Mouse (Mus musculus): Measurements from ENCODE around the gene 9430007A20Rik. TPM values are rescaled to one million over a fixed set of nuclear protein-coding genes. Genes with fewer than 3 reads are reported as not detected.
"Not testable (repeated sequence)": the region's sequence is repeated elsewhere in the genome, so short reads cannot be mapped to it uniquely, and the experiment has no call there.

9430007A20Rik gene
- not detected in 2 replicates for polyA plus RNA-seq (2015; fragmentation: Nextera tagmentation; extraction: Ambion mirVana)

DNA sequence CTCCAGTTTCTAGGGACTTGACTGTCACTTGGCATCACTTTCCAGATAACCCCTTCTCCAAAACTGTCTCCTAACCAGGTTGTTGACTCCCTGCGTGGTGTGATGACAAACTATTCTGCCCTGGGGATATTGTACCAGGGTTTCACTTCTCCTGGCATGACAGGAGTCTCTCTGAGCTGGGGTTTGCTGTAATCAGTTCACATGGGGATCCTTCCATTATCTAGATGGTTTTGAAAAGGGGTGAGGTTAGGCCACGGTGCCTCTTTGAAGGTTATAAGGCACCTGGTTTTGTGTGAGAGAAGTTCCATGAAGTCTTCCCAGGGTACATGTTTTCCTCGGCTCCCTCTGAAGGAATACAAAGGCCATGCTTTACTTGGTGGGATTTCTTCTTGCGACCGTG lies at the start of gene 9430007A20Rik:
Gene 9430007A20Rik, plus strand, starts transcription at position 301 of the 400 bp plus-strand sequence.
- H3K9me3 ChIP-seq (replicated peaks) = 0 out of 2 replicates have a peak, but pooled peaks cover 3% of the 10 kb centered on the region
- 83% methylated on average over 5 of the region's 5 CpGs for WGBS

DNA sequence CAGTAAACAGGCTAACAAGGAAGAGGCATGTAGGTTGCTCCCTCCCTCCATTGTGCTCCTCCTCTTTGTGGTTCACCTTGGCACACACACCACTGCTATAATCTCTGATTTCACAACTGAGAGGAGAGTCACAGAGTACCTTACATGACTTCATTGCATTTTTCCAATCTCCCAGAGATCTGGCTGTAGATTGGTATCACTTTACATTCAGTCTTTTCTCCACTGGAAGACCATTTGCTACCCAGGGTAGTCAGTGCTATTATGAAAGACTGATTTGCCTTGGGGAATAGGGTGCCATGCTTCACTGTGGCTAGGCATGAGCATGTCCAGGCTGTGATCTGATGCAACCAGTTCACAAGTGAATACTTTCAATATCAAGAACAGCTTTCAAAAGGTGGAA lies 26.3 kb upstream of the 9430007A20Rik start:
- Histone ChIP-seq H3K4me2 (no peak overlapping the region), H3K9ac (replicated peaks) (no peak overlapping the region), H3K4me3 (replicated peaks) (no peak overlapping the region), H3K36me3 (no peaks in the 10 kb centered on the region), H3K9me3 (replicated peaks) (peaks cover 6% of the 10 kb centered on the region), H3K27me3 (replicated peaks) (no peaks in the 10 kb centered on the region), H3K27ac (replicated peaks) (no peak overlapping the region), H3K4me1 (no peaks in the 10 kb centered on the region)
- ATAC-seq (ENCODE audit: low FRiP score) = no peak

More for the DNA sequence above, at the start of gene 9430007A20Rik:
- no peaks in the 10 kb centered on the region for H3K27me3 ChIP-seq (replicated peaks)
- ATAC-seq (ENCODE audit: low FRiP score) = no peak
- no peak within 1 kb of the TSS for H3K4me2 ChIP-seq
- H3K9ac ChIP-seq (replicated peaks) = no peak within 1 kb of the TSS
- H3K27ac ChIP-seq (replicated peaks) = no peak within 1 kb of the TSS
- no peaks in the 10 kb centered on the region for H3K4me1 ChIP-seq
- H3K36me3 ChIP-seq = no peaks in the 10 kb centered on the region
- no peak within 1 kb of the TSS for H3K4me3 ChIP-seq (replicated peaks)

DNA sequence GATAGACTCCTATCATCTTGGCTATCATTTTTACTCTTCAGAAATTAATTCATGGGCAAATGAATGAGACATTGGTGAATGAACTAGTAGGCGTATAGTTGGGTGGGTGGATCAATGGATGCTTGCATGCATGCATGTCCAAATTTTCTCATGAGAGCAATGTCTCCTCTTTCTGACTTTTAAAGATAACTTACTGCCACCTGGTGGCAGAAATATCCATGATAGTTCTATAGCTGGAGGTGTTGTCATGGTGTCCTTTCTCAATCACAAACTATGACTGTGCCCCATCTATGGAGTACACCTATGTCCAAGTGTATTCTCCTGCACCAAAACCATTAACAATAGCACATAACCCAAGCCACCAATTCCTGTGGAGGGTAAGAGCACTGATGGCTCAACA lies 13.1 kb upstream of the 9430007A20Rik start:
- H3K9ac ChIP-seq (replicated peaks) = no peak overlapping the region
- H3K4me1 ChIP-seq = no peaks in the 10 kb centered on the region
- H3K36me3 ChIP-seq = no peaks in the 10 kb centered on the region
- no peaks in the 10 kb centered on the region for H3K27me3 ChIP-seq (replicated peaks)
- no peak overlapping the region for H3K27ac ChIP-seq (replicated peaks)
- no peak for ATAC-seq (ENCODE audit: low FRiP score)
- peaks cover 6% of the 10 kb centered on the region; the same call in 1 of the 2 replicates for H3K9me3 ChIP-seq (replicated peaks)
- 87% methylated on average over 1 of the region's 1 CpGs for WGBS
- H3K4me2 ChIP-seq = no peak overlapping the region
- H3K4me3 ChIP-seq (replicated peaks) = no peak overlapping the region

DNA sequence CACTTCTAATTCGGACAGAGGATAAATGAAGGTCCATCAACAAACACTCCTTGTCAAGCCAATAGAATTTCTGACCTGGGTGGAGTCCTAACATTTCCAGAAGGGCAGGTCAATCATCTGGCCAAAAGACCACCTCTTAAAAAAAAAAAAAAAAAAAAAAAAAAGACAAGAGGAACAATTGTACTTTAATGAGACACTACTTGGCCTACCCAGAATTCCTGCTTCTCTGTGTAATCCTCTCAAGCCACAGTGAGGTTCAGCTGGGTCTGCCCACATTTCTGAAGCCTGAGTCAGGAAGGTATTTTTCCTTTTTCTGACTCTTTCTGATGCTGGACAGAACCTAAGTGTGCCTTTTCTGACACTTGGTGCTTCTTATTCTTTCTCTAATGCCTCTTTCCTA lies 25.1 kb downstream of the 9430007A20Rik start:
- Histone ChIP-seq H3K4me1 (no peaks in the 10 kb centered on the region), H3K4me2 (no peak overlapping the region), H3K4me3 (replicated peaks) (no peak overlapping the region), H3K27ac (replicated peaks) (no peak overlapping the region), H3K36me3 (no peaks in the 10 kb centered on the region), H3K27me3 (replicated peaks) (no peaks in the 10 kb centered on the region), H3K9me3 (replicated peaks) (peaks cover 12% of the 10 kb centered on the region; the same call in 1 of the 2 replicates), H3K9ac (replicated peaks) (no peak overlapping the region)
- 88% methylated on average over 1 of the region's 1 CpGs for WGBS
- no peak for ATAC-seq (ENCODE audit: low FRiP score)

DNA sequence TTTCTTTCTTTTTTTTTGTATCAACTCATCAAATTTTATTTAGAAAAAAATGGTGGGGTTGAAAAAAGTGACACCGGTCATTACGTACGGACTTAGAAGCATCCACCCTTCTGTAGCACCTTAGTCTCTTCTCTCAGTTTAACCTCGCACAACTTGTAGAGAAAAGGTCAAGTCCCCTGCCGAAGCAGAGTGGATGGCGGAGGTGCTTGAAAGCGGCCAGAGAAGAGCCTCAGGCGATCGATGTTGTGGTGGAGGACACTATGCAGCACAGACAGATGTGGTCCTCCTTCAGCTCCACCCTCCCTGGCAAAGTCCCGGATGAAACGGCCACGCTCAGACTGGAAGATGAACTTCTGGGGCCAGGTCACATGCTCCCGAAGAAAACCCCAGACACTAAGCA lies 25.7 kb downstream of the 9430007A20Rik start:
- peaks cover 12% of the 10 kb centered on the region; the same call in 1 of the 2 replicates for H3K9me3 ChIP-seq (replicated peaks)
- not testable (repeated sequence) for H3K4me2 ChIP-seq; H3K27me3 ChIP-seq (replicated peaks); H3K4me1 ChIP-seq; H3K9ac ChIP-seq (replicated peaks); H3K36me3 ChIP-seq; ATAC-seq (ENCODE audit: low FRiP score); H3K4me3 ChIP-seq (replicated peaks); H3K27ac ChIP-seq (replicated peaks)
- 93% methylated on average over 13 of the region's 13 CpGs for WGBS

DNA sequence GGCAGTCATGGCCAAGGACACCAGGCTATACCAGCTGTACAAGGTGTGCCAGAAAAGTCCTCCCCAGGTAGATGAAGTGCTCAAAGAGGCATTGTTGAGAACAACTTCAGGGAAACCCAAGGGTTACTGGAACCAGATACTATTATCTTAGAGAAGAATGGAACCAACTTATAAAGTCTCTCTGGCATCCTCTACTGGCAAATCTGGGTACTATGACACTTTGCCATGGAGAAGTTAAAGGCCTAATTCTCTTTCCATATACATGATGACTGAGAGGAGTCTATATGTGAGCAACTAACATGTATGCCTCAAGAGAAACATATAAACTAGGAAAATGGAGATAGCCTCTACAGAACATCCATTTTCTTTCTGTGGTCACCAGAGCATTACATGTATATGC lies 31.5 kb downstream of the 9430007A20Rik start:
- H3K27me3 ChIP-seq (replicated peaks) = no peaks in the 10 kb centered on the region
- 0 out of 2 replicates have a peak, but pooled peaks cover 5% of the 10 kb centered on the region for H3K9me3 ChIP-seq (replicated peaks)
- H3K4me1 ChIP-seq = no peaks in the 10 kb centered on the region
- no peak overlapping the region for H3K27ac ChIP-seq (replicated peaks)
- no peak overlapping the region for H3K4me3 ChIP-seq (replicated peaks)
- no peaks in the 10 kb centered on the region for H3K36me3 ChIP-seq
- H3K9ac ChIP-seq (replicated peaks) = no peak overlapping the region
- ATAC-seq (ENCODE audit: low FRiP score) = no peak
- no peak overlapping the region for H3K4me2 ChIP-seq

DNA sequence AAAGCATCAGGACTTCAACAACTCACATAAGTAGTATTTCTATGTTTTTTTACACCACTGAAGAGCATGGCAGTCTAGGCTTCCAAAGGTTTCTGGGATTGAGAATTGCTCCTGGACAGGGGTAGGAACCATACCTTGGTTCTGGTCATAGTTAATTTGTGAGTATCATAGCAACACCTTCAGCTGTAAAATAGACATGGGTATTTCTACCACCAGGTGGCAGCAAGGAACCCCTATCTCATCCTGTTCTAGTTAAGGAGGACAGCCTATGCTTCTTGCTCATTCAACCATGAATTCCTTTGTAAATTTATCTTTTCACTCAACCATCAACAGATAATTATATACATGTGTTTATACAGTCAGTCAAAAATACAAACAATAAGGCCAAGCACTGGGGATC lies 40.2 kb downstream of the 9430007A20Rik start:
- H3K9me3 ChIP-seq (replicated peaks) = peaks cover 21% of the 10 kb centered on the region
- no peak overlapping the region for H3K4me2 ChIP-seq
- H3K9ac ChIP-seq (replicated peaks) = no peak overlapping the region
- H3K4me1 ChIP-seq = no peaks in the 10 kb centered on the region
- no peak for ATAC-seq (ENCODE audit: low FRiP score)
- no peaks in the 10 kb centered on the region for H3K27me3 ChIP-seq (replicated peaks)
- no peak overlapping the region for H3K27ac ChIP-seq (replicated peaks)
- no peaks in the 10 kb centered on the region for H3K36me3 ChIP-seq
- H3K4me3 ChIP-seq (replicated peaks) = no peak overlapping the region

DNA sequence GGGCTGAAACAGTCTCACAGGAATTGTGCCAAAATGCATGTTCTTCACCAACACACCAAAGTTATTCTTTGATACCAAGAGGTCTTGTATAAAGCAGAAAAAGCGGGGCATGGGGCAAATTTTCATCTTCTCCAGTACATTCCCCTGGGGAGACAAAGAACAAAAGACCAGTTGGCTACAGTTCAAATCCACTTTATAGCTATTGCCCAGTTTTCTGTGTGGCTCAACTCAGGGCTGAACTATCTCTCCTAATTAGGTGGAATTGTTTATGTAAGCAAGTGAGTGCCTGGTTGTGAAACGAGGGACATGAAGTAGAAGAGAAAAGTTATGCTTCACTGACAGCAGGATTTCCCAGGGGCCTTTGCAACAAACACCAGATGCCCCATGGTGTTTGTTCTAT lies 41.6 kb downstream of the 9430007A20Rik start:
- Histone ChIP-seq H3K27me3 (replicated peaks) (no peaks in the 10 kb centered on the region), H3K9ac (replicated peaks) (no peak overlapping the region), H3K9me3 (replicated peaks) (peaks cover 21% of the 10 kb centered on the region), H3K36me3 (no peaks in the 10 kb centered on the region), H3K4me1 (no peaks in the 10 kb centered on the region), H3K27ac (replicated peaks) (no peak overlapping the region), H3K4me3 (replicated peaks) (no peak overlapping the region), H3K4me2 (no peak overlapping the region)
- ATAC-seq (ENCODE audit: low FRiP score) = no peak
- 68% methylated on average over 2 of the region's 2 CpGs for WGBS

DNA sequence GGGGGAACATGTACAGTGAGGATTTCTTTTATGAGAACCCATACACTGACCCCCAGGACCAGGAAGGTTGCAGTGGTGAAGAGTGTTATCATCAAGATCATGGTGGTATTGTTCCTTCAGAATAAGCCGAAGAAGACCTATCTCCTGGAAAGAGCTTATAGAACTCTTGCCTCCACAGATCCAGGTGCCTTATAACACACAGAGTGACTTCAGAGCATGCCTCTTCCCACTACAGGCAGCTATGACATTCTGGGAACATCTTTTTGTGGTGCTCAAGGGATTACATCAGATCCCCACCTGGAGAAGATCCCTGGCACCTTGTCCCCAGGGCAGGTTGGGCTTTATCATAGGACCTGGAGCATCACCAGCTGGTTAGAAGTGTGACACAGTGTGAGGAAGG lies 45.4 kb downstream of the 9430007A20Rik start, which contains the start of gene Gm13124:
Gene Gm13124, minus strand, starts transcription at position 101 of the 400 bp plus-strand sequence.
- Histone ChIP-seq H3K9me3 (replicated peaks) (peaks cover 12% of the 10 kb centered on the region), H3K9ac (replicated peaks) (no peak within 1 kb of the TSS), H3K4me3 (replicated peaks) (no peak within 1 kb of the TSS), H3K4me2 (no peak within 1 kb of the TSS), H3K27ac (replicated peaks) (no peak within 1 kb of the TSS), H3K36me3 (no peaks in the 10 kb centered on the region), H3K4me1 (no peaks in the 10 kb centered on the region), H3K27me3 (replicated peaks) (no peaks in the 10 kb centered on the region)
- no peak for ATAC-seq (ENCODE audit: low FRiP score)
- 93% methylated on average over 1 of the region's 1 CpGs for WGBS

DNA sequence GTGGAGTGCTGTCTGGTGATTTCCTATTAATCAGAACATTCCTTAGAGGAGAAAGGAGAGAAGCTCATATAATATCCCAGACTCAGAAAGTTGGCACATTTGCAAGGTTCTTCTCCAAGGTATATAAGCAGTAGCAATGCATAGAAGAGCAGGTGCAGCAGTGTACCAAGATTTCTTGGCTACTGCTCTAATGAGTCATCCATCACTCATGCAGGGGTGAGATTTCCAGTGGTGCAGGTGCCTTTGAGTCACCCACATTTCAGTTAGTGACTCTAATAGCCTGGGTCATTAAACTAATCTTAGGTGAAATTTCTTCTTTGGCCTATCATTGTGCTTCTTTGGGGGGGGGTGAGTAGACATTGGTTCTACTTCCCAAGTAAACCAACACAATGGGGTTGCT lies 48.1 kb downstream of the 9430007A20Rik start:
- no peak overlapping the region for H3K9ac ChIP-seq (replicated peaks)
- no peak overlapping the region for H3K4me2 ChIP-seq
- no peak overlapping the region for H3K27ac ChIP-seq (replicated peaks)

More for the DNA sequence above, 48.1 kb downstream of the 9430007A20Rik start:
- no peak for ATAC-seq (ENCODE audit: low FRiP score)
- no peak overlapping the region for H3K4me3 ChIP-seq (replicated peaks)
- H3K9me3 ChIP-seq (replicated peaks) = peaks cover 4% of the 10 kb centered on the region; the same call in 1 of the 2 replicates
- no peaks in the 10 kb centered on the region for H3K4me1 ChIP-seq
- H3K27me3 ChIP-seq (replicated peaks) = no peaks in the 10 kb centered on the region
- no peaks in the 10 kb centered on the region for H3K36me3 ChIP-seq

Other genes with a start within 250 kb of the 9430007A20Rik start
- gene Pramel5, start 239.3 kb upstream of the 9430007A20Rik start, polyA plus RNA-seq (2015; fragmentation: Nextera tagmentation; extraction: Ambion mirVana) = not detected in 2 replicates
- gene Gm13128, start 189.6 kb upstream of the 9430007A20Rik start, polyA plus RNA-seq (2015; fragmentation: Nextera tagmentation; extraction: Ambion mirVana) = not detected in 2 replicates
- not detected in 2 replicates for gene Gm13119, start 161.9 kb upstream of the 9430007A20Rik start, polyA plus RNA-seq (2015; fragmentation: Nextera tagmentation; extraction: Ambion mirVana)
- not detected in 2 replicates for gene Pramef20, start 141.9 kb upstream of the 9430007A20Rik start, polyA plus RNA-seq (2015; fragmentation: Nextera tagmentation; extraction: Ambion mirVana)
- gene Pramef12, start 111.4 kb upstream of the 9430007A20Rik start, polyA plus RNA-seq (2015; fragmentation: Nextera tagmentation; extraction: Ambion mirVana) = not detected in 2 replicates
- gene 1700012P22Rik, start 81.0 kb upstream of the 9430007A20Rik start, polyA plus RNA-seq (2015; fragmentation: Nextera tagmentation; extraction: Ambion mirVana) = not detected in 2 replicates
- not detected in 2 replicates for gene Gm9944, start 66.5 kb upstream of the 9430007A20Rik start, polyA plus RNA-seq (2015; fragmentation: Nextera tagmentation; extraction: Ambion mirVana)
- not detected in 2 replicates for gene Aadacl3, start 56.1 kb upstream of the 9430007A20Rik start, polyA plus RNA-seq (2015; fragmentation: Nextera tagmentation; extraction: Ambion mirVana)
- gene Gm13124, start 45.3 kb downstream of the 9430007A20Rik start, polyA plus RNA-seq (2015; fragmentation: Nextera tagmentation; extraction: Ambion mirVana) = not detected in 2 replicates
- gene Aadacl4, start 93.9 kb downstream of the 9430007A20Rik start, polyA plus RNA-seq (2015; fragmentation: Nextera tagmentation; extraction: Ambion mirVana) = not detected in 2 replicates
- gene Gm436, start 166.5 kb downstream of the 9430007A20Rik start, polyA plus RNA-seq (2015; fragmentation: Nextera tagmentation; extraction: Ambion mirVana) = not detected in 2 replicates
- not detected in 2 replicates for gene Gm13178, start 201.6 kb downstream of the 9430007A20Rik start, polyA plus RNA-seq (2015; fragmentation: Nextera tagmentation; extraction: Ambion mirVana)

Measured in neural tube, embryonic 15.5 days (tissue).